Mouse (Mus musculus): ENCODE measurements around the gene Mia3. TPM values are rescaled to one million over a fixed set of nuclear protein-coding genes. Genes with fewer than 3 reads are reported as not detected.

The Mia3 gene
- polyA plus RNA-seq (2014; fragmentation: Illumina TruSeq; extraction: RNeasy Lipid Tissue Mini Kit (QIAGEN cat#74804); ENCODE audit: low read depth, low replicate concordance): 158 TPM

DNA sequence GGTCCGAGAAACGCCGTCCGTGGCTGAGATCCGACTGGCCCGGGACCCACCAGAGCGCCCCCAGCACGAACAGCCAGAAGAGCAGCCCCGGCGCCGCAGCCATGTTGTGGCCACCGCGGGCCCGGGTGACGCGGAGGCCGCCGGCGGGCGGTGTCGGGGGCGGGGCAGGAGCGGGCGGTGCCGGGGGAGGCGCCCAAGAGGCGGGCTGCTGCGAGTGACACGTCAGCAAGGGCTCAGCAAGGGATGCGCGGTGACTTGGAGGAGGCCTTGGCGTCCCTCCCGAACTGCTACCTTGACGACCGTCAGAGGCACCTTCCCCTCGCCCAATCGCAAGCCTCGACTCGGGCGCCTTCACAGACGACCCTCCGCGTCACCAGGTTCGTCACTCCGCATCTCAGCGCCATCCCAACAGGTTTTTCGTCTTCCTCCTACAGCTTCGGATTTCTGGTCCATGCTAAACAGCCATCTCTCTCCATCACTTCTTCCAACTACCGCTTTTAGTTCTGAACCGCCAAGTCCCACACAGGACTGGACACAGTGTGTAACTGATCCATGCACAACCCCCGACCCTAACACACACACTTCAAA, at the start of gene Mia3:
TSS of gene Mia3 (minus strand) at position 127 of the 588 bp plus-strand sequence.

DNA sequence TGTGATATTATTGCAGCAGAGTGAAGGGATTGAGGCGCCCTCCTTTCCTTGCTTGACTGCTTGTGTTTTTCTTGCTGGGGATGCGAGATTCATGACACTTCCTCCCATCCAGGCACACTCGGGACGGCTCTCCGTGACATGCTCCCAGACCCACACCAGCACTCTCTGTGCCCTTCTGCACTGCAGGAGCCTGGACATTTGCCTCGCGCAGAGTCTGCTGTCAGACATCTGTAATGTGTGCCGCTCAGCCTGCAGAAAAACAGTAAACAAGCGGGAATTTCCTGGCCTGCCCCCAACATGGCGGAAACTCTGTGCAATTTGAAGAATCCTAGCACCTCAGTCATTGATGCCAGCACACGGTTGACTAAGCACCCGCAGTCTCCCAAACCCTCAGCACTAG, 48.5 kb upstream of the Mia3 start, which contains the start of gene Hhipl2:
TSS of gene Hhipl2 (plus strand) at position 343 of the 400 bp plus-strand sequence.

GRCm38 (mm10) chr1:183388426-183389406, 19.4 kb upstream of the Mia3 start, which contains the start of gene Taf1a:
TSS of gene Taf1a (plus strand) at chr1:183388981.

GRCm38 (mm10) chr1:183296877-183297383, 72.4 kb downstream of the Mia3 start, which contains the start of gene Brox:
TSS of gene Brox (minus strand) at chr1:183297269.

GRCm38 (mm10) chr1:183296465-183296864, 72.9 kb downstream of the Mia3 start, which contains the start of gene Aida:
TSS of gene Aida (plus strand) at chr1:183296590.

Other genes with a start within 250 kb of the Mia3 start
- gene Disp1, start 148.0 kb downstream of the Mia3 start, polyA plus RNA-seq (2014; fragmentation: Illumina TruSeq; extraction: RNeasy Lipid Tissue Mini Kit (QIAGEN cat#74804); ENCODE audit: low read depth, low replicate concordance): 0.77 TPM
- 71.9 TPM for gene Aida, start 73.0 kb downstream of the Mia3 start, polyA plus RNA-seq (2014; fragmentation: Illumina TruSeq; extraction: RNeasy Lipid Tissue Mini Kit (QIAGEN cat#74804); ENCODE audit: low read depth, low replicate concordance)
- gene Brox, start 72.3 kb downstream of the Mia3 start, polyA plus RNA-seq (2014; fragmentation: Illumina TruSeq; extraction: RNeasy Lipid Tissue Mini Kit (QIAGEN cat#74804); ENCODE audit: low read depth, low replicate concordance): 77.2 TPM
- gene Taf1a, start 19.4 kb upstream of the Mia3 start, polyA plus RNA-seq (2014; fragmentation: Illumina TruSeq; extraction: RNeasy Lipid Tissue Mini Kit (QIAGEN cat#74804); ENCODE audit: low read depth, low replicate concordance): 8.5 TPM
- gene Hhipl2, start 48.7 kb upstream of the Mia3 start, polyA plus RNA-seq (2014; fragmentation: Illumina TruSeq; extraction: RNeasy Lipid Tissue Mini Kit (QIAGEN cat#74804); ENCODE audit: low read depth, low replicate concordance): not detected

Measured in kidney, adult 10 weeks (tissue).